Mouse (Mus musculus): ENCODE measurements at regions not wholly inside any gene's neighbourhood (a gene's known extent, or its start where the extent isn't known, plus 50 kb on each side); places are given as distances from the start of the nearest gene placed in this dataset.

DNA sequence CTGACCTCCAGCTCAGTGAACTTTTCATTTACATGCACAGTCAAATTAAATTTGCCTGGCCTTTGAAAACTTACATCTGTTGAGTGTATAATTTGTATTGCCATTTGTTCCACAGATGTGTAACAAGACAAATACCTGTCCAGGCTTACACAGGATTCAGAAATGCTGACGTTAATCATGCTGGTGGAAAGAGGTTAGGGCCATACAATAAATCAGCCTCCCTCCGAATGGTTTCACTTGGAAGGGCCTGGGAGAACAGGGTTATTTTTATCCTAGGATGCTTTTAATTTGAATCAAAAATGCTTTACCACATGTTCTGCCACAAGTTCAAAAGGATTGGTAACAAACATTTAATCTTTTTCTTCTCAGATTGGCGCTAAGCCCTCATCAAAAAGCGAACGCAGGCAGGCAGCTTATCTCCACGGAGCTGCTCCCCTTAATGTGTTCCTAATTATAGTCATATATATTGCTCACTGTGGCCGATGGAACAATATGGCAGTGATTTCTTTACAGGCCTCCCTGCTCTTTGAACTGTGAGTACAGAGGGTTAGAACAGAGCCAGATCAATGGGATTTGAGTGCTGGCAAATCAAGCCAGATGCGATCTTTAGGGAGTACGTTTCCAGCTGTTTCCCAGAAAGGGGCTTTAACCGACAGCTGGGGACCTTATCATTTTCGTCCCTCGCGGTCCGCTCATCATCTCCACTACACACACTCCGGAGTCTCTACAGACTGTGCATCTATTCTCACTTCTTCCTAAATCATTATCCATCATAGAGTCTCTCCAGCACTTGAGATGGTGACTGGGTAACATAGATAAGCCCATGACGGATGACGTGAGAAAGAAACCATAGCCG lies 313.9 kb downstream of the Ndfip2 start:
- DNase-seq (ENCODE audit: low spot score): peak; percentile 10

GRCm38 (mm10) chr14:105570156-105570555 lies 311.8 kb downstream of the Ndfip2 start:
- DNase-seq (ENCODE audit: low spot score): no peak

GRCm38 (mm10) chr14:105565827-105566226 lies 307.5 kb downstream of the Ndfip2 start:
- DNase-seq (ENCODE audit: low spot score): no peak

GRCm38 (mm10) chr14:105562843-105563242 lies 304.5 kb downstream of the Ndfip2 start:
- DNase-seq (ENCODE audit: low spot score): no peak

GRCm38 (mm10) chr14:105556813-105557212 lies 298.4 kb downstream of the Ndfip2 start:
- DNase-seq (ENCODE audit: low spot score): no peak

DNA sequence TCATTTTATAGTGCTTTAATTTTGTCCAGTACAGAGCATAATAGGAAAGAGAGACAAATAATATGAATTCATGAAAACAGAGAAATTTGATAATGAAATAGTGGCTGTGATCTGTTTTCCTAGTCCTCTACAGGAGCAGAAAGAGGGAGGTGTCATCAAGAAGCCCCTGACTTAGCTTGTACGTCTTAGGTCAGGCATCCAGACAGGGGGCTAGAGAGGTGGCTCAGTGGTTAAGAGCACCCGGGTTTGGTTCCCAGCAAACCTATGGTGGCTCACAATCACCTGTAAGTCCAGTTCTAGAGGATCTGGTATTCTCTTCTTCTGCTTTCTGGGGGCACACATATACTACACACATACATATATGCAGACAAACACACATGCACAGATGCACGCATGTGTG lies 285.7 kb downstream of the Ndfip2 start:
- no peak for DNase-seq (ENCODE audit: low spot score)

DNA sequence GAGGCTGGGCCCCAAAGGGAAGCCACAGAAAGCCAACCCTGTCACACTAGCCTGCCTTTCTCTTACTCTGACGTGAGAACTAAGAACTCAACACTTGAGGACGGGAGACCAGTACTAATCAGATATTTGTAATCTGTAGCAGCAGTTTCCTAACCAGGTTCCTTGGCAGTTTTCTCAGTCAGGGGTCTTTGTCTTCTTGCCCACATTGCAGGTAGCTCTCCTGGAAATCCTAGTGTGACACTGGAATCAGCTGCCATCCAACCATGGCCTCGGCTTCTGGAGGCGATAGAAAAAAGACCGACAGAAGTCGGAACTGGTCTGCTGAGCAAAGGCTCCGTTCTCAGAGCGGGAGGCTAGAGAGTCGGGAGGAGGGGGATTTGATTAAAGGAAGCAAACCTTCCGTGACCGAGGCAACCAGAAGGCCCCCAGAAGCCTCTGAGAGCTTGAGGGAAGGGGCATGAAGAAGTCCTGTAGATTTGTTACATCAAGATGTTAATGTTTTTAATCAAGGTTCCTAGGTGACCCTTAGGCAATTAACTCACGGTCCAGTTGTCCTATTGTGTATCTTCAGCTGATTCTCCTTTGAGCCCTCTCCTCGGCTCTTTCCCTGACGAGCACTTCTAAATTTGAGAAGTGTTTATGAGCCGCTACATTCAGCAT lies 284.2 kb downstream of the Ndfip2 start:
- DNase-seq (ENCODE audit: low spot score): no peak

GRCm38 (mm10) chr14:105542090-105542485 lies 283.7 kb downstream of the Ndfip2 start:
- DNase-seq (ENCODE audit: low spot score): no peak

DNA sequence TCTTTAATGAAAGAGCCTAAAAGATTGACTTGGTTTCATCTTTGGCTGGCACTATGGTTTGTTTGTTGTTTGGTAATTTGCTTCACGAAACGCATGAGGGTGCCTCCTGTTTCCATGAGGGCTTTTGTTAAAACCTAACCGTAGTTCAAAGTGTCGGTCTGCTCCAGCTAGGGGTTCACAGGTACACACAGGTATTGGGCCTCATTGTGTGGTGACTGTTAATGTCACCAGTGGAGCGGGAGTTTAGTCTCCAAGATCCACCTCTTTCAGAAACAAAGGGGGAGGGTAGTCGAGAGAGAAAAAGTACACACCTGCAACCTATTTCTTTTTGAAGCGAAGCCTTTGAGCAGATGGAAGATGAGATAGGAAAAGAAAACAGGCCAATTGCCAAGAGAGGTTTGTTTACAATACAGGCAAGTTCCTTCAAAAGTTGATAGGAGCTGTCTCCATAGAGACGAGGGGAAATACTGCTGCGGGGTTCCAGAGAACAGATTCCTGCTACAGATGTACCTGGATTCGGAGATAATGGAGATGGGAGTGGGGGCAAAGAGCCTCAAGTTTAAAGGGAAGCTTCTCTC lies 273.9 kb downstream of the Ndfip2 start:
- peak; percentile 5 for DNase-seq (ENCODE audit: low spot score)

- DNase-seq (ENCODE audit: low spot score): no peak
These were observed 269.7 kb downstream of the Ndfip2 start for GRCm38 (mm10) chr14:105528107-105528506.

GRCm38 (mm10) chr14:105523849-105524248 lies 265.5 kb downstream of the Ndfip2 start:
- no peak for DNase-seq (ENCODE audit: low spot score)

GRCm38 (mm10) chr14:105522279-105522678 lies 263.9 kb downstream of the Ndfip2 start:
- no peak for DNase-seq (ENCODE audit: low spot score)

GRCm38 (mm10) chr14:105518706-105519105 lies 260.3 kb downstream of the Ndfip2 start:
- DNase-seq (ENCODE audit: low spot score): no peak

- DNase-seq (ENCODE audit: low spot score): no peak
These were observed 256.0 kb downstream of the Ndfip2 start for GRCm38 (mm10) chr14:105514413-105514812.

DNA sequence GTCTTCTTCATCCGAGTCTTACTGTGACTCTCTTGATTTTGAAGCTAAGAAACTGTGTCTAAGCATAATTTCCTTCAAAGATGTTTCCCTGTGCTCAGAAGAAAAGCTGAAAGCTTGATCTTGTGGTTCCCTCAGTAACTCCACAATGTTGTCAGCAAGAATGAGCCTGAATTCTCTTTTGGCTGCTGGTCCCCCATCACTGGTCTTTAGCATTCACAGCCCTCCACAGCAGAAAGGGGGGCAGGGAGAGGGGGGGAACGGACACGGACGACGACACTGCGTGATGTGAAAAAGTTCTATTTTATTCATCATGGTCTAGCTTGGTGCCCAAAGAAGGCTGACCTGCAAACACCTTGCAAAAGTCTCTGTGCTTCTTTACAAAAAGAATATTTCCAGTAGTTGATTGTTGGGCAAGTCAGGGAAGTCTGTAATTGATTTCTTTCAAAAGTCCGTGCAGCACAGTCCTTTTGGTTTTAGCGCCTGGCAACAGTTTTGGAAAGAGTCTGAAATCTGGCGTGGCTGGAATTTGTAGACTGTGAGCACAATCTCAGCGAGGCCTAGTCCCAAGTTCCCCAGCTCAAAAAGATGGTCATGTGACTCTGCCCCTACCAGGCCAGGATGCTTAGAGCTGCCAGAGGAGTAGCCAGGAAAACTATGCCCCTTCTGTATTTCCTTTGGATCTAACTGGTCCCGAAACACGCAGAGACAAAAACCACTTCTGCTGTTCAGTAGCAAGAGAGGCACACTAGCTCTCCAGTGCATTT lies 254.7 kb downstream of the Ndfip2 start:
- DNase-seq (ENCODE audit: low spot score): no peak

DNA sequence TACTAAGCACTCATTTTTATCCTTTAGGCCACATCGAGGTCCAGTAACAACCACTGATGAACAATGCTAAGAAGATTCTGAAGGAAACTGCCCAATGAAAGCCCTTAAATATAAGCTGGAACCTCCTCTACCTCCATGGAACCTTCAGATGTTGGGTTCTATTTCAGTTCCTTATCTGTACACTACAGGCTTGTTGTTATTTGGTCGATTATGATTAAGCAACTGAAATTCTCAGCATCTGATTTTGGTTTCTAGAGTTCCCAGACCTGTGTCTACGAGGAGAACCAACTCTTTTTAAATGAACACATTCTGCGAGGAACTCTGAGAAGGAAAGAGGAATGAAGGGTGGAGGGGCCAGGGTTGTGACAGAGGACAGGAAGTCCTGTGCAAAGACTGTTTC lies 253.5 kb downstream of the Ndfip2 start:
- no peak for DNase-seq (ENCODE audit: low spot score)

DNA sequence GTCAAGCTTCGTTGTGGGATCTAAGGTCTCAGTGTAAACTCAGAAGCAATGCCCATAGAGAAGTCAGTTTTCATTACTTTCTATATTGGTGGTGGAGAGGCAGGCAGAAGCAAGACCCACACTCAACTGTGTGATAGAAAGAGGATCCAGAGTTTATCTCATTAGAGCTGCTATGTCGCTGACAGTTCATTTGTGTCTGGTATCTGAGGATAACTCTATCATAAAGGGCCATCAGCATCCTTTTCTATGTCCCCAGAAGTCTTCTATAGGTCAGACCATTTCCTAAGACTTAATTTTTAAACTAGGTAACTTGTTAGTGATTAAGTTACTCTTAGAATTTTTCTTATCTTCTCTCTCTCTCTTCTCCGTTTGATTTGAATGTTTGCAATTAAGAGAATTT lies 252.8 kb downstream of the Ndfip2 start:
- DNase-seq (ENCODE audit: low spot score): no peak

DNA sequence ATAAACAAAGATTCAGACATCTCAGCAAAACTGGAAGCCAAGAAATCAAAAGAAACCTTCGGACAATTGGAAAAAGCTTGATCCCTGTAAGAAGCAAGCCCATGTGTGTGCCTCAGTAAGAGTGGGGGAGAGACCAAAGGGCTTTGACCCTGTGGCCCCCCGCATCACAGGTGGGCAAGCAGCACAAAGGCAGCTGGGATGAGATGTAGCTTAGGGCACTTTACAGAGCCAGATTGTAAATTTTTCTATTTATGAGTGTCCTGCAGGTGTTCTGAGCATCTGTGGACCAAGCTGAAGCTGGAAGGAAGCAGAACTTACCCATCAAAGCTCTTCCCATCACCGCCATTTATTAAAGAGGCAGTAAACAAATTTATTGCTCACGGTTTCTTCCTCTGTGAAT lies 246.9 kb downstream of the Ndfip2 start:
- no peak for DNase-seq (ENCODE audit: low spot score)

DNA sequence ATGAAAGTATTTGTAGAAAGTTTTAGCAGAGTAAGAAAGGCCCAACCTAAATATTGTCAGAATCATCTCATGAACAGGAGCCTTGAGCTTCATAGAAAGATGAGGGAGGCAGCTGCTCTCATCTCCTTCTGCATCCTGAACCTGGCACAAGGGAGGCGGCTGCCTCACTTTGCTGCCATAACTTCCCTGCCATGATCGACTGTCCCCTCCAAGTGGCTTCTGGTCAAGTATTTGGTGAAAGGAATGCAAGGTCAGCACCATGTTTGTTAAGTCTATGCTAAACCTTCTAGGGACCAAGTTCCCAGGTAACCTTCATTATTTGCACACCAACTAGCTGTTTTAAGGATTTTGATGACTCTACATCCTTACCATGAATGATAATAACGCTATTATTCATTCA lies 246.0 kb downstream of the Ndfip2 start:
- no peak for DNase-seq (ENCODE audit: low spot score)

GRCm38 (mm10) chr14:105503806-105504205 lies 245.4 kb downstream of the Ndfip2 start:
- DNase-seq (ENCODE audit: low spot score): no peak

DNA sequence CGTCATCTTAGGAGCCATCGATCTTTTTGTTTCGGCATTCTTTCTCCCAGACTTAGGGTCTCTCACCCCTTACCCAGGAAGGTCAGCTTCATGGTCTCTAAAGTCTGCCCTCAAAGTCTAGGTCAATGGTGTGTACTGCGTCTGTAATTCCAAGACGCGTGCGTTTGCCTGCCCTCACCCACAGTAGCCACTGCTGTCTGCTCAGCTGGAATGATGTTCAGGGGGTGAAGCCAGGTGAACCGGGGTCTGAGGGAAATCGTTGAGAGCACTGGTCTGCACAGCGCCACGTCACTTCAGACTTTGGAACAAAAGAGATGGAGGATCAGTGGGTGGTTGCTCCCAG lies 244.2 kb downstream of the Ndfip2 start:
- no peak for DNase-seq (ENCODE audit: low spot score)

DNA sequence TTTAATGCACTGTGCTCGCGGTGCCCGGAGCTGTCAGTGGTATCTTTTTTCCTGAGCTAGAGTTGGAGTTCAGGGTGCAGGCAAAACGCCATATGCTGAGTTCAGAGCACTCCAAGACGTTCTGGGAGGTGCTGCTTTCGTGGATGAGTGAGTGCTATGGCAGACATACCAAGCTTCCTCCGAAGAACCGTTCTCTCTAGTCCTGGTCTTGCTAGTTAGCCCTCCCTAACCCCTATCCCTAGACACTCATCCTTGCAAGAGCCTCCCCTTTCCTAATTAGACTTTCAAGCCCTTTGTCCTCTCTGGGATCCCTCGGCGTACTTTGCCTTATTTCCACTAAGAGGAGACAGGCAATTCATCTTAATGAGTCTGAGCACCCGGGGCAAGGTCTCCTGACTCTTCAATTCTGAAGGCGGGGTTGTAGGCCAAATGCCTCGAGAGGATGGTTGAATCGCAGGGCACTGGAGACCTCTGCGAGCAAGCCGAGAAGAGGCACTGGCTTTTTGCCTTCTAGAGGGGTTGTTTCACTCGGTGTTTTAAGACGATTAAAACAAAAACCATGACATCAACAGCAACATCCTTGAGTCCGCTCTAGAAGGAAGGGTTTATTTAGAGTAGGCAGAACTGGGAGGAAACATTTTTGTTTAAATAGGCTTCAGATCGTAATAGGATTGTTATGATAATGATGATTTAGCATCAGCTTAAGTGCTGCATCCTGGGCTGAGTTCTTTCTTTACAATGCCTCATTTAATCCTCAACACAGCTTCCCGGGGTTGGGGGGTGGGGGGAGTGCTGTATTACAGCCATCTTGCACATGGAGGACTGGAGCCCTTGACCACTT lies 243.6 kb downstream of the Ndfip2 start:
- peak; percentile 30 for DNase-seq (ENCODE audit: low spot score)
